Mouse (Mus musculus): ENCODE results near the gene Olfr1443. TPM values are rescaled to one million over a fixed set of nuclear protein-coding genes. Genes with fewer than 3 reads are reported as not detected.
"Not testable (repeated sequence)": the region's sequence is repeated elsewhere in the genome, so short reads cannot be mapped to it uniquely, and the experiment has no call there.

Olfr1443 gene
- total RNA-seq (2021), result not detected

DNA sequence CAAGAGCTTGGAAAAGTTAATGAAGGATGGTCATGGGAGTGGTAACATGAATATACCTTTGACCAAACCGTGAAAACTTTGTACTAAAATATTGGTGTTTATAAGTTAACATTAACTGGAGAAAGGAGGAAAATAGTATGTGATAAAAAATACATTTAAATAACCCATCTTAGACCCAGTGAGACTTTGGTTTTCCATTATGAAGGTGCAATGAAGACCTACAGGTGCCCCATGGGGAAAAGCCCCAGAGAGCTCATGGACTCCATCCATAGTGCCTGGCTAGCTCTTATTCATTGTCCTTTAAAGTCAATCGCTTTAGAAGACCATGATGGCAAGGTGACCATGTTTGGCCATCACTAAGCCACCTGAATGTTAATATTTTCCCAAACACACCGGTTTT, at the start of gene Olfr1443:
Gene Olfr1443, plus strand, starts transcription at position 301 of the 400 bp plus-strand sequence.
- intact Hi-C loops (cut with DNase I), result no loop called here
- DNase-seq, result no peak

DNA sequence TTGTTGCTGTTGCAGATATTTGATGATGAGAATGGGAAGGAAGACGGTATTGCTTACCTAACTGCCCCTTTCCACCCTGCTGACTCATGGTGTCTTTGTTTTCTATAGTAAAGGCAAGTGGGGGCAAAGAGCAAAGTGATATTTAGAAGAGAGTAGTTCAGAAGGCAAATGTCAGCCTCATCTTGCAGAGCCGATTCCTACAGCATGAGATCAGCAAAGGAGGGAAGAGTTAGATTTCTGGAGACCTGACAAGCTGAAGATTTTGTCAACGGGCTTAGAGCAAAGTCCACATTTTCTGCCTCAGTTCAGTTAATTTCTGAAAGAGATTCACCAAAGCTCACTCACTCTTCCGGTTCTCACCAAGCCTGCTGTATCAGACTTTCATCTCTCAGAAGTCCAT, 44.7 kb upstream of the Olfr1443 start, which contains the start of gene Glyat:
Gene Glyat, plus strand, starts transcription at position 133 of the 400 bp plus-strand sequence.
- intact Hi-C loops (cut with DNase I), result no loop called here
- no peak for DNase-seq

DNA sequence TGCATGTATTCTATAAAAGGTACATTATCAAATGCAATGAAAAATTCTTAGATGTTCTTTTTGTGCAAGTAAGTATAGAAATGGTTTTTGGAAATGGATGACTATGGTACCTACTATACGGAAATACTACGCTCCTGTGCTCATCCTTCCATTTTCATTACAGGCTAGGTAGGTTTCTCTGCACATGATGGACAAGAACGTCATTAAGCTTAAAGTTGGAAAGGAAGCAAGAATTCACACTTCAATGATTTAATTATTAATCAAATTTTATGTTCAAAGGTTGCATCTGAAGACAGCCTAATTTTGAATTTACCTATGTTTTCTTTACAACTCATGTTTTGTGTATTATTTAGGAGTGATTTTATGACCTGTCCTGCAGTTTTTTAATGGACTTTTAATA, 43.7 kb upstream of the Olfr1443 start:
- DNase-seq, result no peak
- intact Hi-C loops (cut with DNase I), result no loop called here

DNA sequence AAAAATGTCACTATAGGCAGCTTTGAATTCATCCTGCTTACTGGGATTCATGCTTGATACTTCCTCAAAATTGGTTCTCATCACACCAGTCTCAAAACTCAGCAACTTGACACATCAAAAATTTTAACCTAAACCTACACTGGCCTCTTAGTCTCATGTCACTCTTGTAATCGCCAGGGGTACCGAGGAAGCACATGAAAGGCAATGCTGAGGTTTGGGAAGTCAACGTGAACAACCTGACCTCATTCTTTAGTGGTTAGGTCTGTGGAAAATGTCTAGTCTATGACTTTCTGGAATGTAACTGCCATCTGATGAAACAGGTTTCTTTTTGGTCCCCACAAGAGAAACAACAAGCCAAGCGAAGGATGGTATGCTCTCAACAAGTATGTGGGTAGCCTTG, 42.9 kb upstream of the Olfr1443 start:
- intact Hi-C loops (cut with DNase I), result no loop called here
- no peak for DNase-seq

DNA sequence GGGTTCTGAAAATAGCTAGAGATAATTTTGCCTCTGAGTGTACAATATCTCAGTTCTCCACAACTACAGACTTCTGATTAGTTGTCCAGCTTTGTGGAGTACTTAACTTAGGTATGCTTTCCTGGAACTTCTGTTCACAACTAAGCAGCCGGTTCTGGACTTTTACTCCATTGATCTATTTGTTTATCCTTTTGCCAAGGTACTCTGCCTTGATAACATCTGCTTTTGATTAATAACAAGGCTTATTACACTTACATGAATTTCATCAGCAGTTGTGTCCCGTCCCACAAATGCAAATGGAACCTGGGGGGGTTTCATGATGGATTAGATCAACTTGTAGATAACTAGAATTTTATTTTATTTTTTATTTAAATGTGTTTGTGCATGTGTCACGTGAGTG, 41.0 kb upstream of the Olfr1443 start:
- intact Hi-C loops (cut with DNase I), result no loop called here

DNA sequence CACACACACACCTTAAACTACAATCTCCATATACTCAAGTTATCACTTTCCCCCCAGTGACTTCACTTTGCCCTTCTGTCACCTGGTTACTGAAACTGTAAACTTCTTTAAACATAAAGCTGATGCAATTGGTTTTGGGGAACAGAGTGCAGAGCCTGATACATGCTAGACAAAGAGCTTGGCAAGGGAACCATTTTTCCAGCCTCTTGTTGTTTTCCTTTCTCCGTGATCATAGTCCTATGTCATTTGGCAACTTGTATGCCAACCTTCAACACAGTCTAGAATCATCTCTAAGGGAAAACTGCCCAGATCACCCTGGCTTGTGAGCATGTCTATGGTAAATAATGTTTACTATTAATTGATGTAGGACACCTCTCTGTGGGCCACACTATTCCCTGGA, 39.9 kb upstream of the Olfr1443 start:
- intact Hi-C loops (cut with DNase I), result no loop called here
- no peak for DNase-seq

More for the DNA sequence above, 41.0 kb upstream of the Olfr1443 start:
- no peak for DNase-seq

DNA sequence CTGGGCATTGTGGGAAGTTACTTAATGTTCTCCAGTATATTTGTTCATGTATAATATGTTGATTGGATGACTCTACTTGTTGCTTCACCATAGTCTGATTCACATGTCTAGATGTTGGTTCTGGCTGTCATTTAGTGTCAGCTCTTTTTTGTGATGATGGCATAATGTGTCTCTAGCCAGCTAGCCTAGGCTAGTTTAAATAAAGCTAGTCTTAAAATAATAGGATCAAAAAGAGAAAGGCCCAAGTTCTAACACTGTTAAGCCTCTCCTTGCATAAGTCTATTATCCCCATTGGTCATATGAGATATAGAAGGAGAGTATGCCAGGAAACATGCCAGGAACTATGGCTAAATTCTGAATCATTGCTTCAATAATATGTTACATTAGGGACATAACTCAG, 28.4 kb upstream of the Olfr1443 start:
- no peak for DNase-seq
- intact Hi-C loops (cut with DNase I), result no loop called here

DNA sequence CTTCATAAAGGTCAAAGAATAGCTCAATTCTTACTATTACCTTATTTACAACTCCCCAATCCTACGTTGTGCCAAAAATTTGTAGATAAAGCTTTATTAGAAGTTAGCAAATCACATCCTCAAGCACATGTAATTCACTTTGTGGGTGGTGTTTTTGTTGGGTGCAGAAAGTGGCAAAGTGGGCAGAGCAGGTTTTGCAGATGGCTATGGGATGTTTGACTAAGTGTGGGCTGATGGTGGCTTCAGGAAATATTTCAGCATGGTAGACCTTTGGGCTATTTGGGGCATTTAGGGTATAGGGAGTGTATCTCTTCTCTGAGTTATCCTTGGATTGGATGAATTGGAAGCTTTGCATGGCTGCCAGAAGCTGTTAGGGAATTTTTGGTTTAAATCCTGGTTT, 11.8 kb upstream of the Olfr1443 start:
- intact Hi-C loops (cut with DNase I), result no loop called here
- DNase-seq, result no peak

DNA sequence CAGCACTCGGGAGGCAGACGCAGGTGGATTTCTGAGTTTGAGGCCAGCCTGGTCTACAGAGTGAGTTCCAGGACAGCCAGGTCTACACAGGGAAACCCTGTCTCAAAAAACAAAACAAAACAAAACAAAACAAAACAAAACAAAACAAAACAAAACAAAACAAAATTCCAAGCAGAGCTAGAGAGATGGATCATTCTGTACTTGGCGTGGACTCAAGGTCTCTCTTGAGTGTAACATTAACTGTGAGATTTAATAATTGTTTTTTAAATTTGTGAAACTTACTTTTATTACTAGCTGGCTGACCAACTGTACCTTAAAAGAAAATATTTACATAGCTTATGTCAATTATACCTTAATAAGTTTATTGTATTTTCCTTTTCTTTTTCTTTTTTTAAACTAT, 9.3 kb upstream of the Olfr1443 start:
- intact Hi-C loops (cut with DNase I); DNase-seq: not testable (repeated sequence)

DNA sequence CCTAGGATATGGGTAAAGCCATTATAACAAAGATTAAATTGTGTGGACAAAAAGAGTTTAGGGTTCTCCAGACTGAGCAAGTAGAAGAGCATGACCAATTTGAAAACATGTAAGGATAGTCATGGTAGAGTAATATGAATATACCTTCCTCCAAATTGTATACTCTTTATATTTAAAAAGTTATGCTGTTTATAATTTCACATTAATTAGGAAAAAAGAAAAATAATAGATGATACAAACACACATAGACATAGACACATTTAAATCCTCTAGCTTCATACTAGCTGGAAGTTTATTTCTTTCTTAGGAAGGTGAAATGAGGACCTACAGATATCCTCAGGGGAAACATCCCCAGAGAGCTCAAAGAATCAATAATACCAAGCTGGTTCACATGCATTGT, 7.8 kb upstream of the Olfr1443 start, which contains the start of gene Olfr1442:
Gene Olfr1442, plus strand, starts transcription at position 301 of the 400 bp plus-strand sequence.
- intact Hi-C loops (cut with DNase I), result no loop called here
- DNase-seq, result no peak

DNA sequence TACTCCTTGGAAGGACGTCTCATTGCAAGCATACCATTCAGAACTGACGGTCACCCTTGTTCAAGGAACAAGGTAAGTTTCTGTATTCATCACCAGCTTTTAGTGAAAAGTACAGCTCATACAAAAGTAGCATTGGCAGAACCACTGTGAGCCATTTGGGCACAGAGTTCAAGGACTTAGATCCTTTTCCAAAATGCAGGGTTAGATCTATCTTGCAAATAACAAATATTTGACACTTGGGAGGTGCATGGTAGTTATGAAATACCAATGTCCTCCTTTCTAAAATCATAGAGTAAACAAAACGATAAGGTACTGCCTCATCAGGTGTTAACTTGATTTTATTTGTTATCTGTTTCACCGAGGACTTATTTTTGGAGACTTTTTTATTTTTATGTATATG, 6.9 kb upstream of the Olfr1443 start:
- DNase-seq, result no peak
- intact Hi-C loops (cut with DNase I), result no loop called here

DNA sequence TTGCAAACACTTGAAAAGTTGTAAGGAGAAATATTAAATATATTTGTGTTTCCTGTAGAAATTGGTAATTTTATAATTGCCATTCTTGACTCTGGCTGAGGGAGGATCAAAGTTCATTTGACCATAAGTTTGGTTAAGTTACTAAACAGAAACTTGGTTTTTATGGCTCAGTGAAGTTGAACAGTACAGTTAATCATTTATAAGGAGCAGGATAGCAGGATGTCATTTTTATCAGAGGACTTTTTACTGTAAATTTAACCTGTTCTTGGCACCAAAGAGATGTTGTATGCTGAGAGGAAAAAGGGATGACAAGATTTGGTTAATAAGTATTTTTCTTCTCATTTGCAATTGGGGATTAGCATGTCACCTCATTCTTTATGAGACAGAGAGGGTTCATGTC, 6.7 kb downstream of the Olfr1443 start:
- intact Hi-C loops (cut with DNase I), result no loop called here
- no peak for DNase-seq

DNA sequence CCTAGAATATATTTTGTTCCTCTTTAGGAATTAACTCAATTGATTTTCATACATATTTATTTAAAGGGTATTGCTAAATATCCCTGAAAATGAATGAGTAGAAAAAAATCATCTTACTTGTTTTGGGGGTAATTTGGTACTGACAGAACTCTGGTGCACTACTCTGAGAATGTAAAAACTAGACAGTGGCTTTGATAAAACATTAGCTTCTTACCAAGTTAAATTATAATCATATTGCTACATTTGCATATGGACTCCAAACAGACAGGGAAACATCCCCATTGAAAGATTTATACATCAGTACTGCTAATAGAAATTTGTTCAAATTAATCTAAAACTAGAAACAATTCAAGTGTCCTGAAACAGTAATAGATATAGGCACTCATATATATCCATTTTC, 7.3 kb downstream of the Olfr1443 start:
- DNase-seq, result no peak
- intact Hi-C loops (cut with DNase I), result no loop called here

DNA sequence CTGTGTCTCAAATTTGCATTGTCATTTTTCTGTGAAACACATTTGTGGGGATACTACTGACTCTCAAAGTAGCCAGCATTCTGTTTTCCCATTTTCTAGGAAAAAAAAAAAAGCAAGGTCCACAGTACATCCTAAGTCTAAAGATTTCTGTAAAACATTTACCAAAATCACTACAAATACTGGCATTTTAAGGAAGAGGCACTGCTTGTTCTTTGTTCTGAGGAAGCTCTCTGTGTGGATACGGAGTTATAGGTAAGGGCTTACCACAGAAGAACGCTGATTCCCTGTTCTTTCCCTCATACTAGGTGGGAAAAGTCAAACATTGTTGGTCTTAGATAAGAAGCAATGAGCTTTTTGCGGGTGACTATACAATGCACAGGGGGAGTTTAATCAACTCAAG, 17.7 kb downstream of the Olfr1443 start, which contains the start of gene Keg1:
Gene Keg1, plus strand, starts transcription at position 197 of the 400 bp plus-strand sequence.
- no peak for DNase-seq
- intact Hi-C loops (cut with DNase I), result no loop called here

DNA sequence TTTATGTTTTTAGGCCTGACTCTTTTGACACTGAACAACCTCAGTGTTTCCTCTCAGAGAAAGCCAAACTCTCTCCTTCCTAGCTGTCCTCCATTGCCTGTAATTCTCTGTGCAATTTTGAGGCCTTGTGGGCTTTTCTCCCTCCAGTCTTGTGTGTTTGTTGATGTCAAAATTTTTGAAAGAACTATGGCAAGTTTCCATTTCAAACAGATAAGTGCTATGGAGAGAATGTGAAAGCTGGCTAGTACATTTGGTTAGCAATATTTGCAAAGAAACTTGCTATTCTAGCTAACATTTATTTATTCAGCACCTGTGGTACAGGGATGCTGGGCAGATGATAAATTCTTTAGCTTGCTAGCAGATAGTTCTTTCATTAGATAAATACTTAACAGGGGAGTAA, 18.3 kb downstream of the Olfr1443 start:
- intact Hi-C loops (cut with DNase I), result no loop called here
- no peak for DNase-seq

DNA sequence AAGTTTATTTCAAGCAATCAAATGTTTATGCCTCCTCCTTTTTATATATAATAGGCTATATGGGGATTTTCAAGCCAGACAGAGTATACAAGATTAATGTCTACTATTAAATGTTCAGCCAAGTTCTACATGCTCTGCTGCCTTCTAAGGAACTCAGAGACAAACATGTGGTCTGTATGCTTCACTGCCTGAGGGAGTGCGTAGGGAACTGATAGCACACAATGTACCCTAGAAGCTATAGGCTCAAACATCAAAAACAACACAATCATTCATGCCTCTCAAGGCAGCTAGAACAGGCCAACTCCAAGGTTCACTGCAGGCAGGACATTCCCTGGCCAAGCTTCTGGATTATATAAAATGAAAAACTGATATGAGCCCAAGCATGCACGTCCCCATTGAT, 30.5 kb downstream of the Olfr1443 start:
- intact Hi-C loops (cut with DNase I), result no loop called here
- DNase-seq, result no peak

DNA sequence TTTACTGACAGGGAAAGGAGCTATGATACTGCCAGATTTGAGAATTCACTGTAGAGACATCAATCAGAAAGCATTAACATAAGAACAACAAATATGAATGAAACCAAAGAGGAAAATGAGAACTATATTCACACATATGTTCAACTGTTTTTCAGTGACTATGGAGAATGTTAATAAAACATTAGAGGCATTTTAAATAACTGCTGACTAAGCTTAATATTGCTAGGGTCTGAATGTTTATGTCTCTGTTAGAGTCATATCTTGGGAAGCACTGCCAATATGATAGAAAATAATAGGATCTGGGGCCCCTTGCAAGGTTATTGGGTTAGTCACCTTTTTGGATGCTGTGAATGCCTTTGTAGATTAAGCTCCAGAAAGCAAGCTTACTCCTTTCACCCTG, 31.1 kb downstream of the Olfr1443 start:
- DNase-seq, result no peak
- intact Hi-C loops (cut with DNase I), result no loop called here

DNA sequence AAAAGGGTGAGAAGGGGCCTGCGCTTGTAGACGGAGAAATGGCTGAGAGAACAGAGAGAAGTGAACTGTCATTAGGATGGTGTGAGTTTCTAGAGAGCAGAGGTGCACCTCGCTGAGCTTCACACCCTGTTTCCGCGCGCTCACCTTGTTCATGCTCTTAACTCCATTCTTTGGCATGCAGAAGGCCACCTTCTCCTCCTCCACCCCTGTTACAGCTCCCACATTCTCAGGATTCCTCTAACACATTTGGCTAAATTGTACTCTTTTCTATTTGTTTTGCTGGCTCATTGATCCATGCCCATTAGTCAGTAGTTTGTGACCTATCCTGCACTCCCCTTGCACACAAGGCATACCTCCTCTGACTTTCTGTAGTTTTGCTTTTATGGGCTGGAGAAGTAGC, 41.3 kb downstream of the Olfr1443 start:
- intact Hi-C loops (cut with DNase I), result no loop called here

DNA sequence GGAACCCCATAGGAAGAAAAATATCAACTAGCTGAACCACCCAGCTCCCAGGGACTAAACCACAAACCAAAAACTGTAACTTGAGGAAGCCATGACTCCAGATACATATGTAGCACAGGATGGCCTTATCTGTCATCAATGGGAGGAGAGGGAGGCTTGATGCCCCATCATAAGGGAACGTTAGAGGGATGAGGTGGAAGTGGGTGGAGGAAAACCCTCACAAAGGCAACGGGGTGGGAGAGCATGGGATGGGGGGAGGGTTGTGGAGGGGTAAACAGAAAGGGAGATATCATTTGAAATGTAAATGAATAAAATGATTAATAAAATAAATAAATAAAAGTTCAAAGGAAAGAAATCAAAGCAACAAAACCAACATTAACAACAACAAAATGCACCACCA, 42.6 kb downstream of the Olfr1443 start:
- intact Hi-C loops (cut with DNase I), result no loop called here
- DNase-seq, result no peak

More for the DNA sequence above, 41.3 kb downstream of the Olfr1443 start:
- DNase-seq, result no peak

DNA sequence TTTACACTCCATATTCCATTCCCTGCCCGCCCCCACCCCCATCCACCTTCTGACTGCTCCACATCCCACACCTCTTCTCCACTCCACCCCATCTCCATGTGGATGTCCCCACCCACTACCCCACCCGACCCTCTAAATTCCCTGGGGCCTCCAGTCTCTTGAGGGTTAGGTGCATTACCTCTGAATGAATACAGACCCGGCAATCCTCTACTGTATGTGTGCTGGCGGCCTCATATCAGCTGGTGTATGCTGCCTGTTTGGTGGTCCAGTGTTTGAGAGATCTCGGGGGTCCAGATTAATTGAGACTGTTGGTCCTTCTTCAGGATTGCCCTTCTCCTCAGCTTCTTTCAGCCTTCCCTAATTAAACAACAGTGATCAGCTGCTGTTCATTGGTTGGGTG, 43.0 kb downstream of the Olfr1443 start:
- DNase-seq; intact Hi-C loops (cut with DNase I): not testable (repeated sequence)

DNA sequence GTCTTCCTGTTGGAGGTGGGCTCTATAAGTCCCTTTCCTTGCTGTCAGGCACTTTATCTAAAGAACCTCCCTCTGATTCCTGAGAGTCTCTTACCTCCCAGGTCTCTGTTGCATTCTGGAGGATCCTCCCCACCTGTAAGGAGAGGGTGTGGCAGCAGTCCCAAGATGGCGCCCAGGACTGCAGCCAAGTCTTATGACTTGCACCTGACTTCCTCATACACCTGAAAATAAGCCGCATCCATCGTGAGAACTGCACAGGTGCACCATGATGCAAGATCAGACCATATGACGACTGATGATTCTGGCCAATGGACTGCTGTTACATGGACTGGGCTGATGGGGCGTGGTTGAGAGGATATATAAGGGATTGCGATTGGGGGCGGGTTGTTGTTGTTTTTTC, 43.7 kb downstream of the Olfr1443 start:
- DNase-seq; intact Hi-C loops (cut with DNase I): not testable (repeated sequence)

DNA sequence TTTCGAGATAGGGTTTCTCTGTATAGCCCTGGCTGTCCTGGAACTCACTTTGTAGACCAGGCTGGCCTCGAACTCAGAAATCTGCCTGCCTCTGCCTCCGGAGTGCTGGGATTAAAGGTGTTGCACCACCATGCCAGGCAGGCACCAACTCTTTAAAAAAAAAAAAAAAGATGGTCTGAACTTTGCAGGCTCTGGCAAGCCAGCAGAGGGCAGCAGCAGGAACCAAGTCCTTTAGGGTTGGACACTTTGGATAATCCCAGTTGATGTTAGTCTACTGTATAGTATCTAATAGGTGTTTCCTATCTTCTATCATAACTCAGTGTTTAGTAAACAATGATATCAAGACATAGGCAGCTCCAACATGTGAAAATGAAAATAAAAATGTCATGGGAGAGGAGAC, 44.4 kb downstream of the Olfr1443 start:
- intact Hi-C loops (cut with DNase I), result no loop called here
- peak; percentile 24 for DNase-seq

DNA sequence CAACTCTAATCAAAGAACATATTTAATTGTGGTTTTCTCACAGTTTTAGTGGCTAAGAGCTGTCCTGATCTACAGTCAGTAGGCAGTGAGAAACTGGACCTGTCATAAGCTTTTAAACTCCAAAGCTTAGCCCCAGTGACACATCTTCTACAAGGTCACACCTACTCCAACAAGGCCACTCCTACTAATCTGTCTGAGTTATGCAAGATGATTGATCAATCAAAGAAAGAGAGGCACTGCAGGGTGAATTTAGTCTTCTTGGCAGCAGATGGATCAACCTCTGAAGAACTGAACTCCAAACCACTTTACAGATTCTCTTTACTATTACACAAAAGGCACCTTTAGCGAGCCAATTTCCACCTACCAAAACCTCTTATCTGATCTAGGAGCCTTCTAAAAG, 47.9 kb downstream of the Olfr1443 start:
- DNase-seq, result no peak
- intact Hi-C loops (cut with DNase I), result no loop called here
